Mouse (Mus musculus): ENCODE measurements around the gene Foxp1. TPM values are rescaled to one million over a fixed set of nuclear protein-coding genes. Genes with fewer than 3 reads are reported as not detected.

Gene Foxp1
- total and polyA plus RNA-seq, 3 experiments = 16.1 to 42.0 TPM; not detected in 1

DNA sequence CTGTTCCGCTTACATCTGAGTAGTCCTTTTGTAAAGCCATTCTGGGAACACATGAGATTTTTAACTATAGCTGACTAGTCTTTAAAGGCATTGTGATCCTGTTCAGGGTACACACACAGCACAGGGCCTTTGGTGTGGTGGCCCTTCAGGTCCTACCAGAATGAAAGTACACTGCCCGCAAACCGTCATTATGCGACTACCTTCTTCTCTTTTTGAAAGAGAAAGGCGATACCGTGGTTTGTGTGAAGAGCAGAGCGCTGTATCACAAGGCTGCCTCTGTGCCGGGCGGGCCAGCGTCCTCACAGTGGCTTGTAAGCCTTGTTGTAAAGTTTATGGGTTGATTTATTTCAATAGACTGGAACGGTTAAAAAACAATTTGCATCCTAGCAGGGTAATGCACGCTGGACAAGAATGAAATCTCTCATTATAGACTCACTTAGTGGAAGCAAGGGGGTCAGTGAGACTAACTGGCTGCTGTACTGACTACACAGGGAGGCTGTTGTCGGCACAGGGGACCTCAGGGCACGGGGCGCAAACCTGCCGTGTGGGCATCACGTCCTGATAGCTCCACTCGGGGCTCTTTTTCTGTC, 589.3 kb downstream of the Foxp1 start:
- Histone ChIP-seq H3K79me2 (ENCODE audit: control insufficient read depth, insufficient read depth, low read length, poor library complexity) (no peaks in the 10 kb centered on the region), H3K4me3 (ENCODE audit: control insufficient read depth in 1 of 2, insufficient read depth in 1 of 2, low read depth in 2 of 2, low read length in 2 of 2) (no peak overlapping the region), H3K9me3 (replicated peaks; ENCODE audit: insufficient read depth, low read length) (no peaks in the 10 kb centered on the region), H3K4me1 (ENCODE audit: control insufficient read depth in 1 of 2, insufficient read depth in 2 of 2, low read length in 2 of 2) (no peaks in the 10 kb centered on the region), H3K27me3 (ENCODE audit: control insufficient read depth in 1 of 2, insufficient read depth in 2 of 2, low read length in 2 of 2) (no peaks in the 10 kb centered on the region), H3K36me3 (ENCODE audit: control insufficient read depth in 1 of 2, insufficient read depth in 2 of 2, low read length in 2 of 2) (peaks cover 0 to 5% of the 10 kb centered on the region in 2 experiments; a peak in 2 of 4 replicates), H3K27ac (ENCODE audit: control insufficient read depth, low read depth, low read length) (no peak overlapping the region), H3K9ac (ENCODE audit: control insufficient read depth, low read depth, low read length, poor library complexity, severe bottlenecking) (no peak overlapping the region)
- TF ChIP-seq ETS1 (IDR thresholded peaks at IDR 0.05; ENCODE audit: low read depth, low read length) = no peak
- TF ChIP-seq MXI1 (IDR thresholded peaks at IDR 0.05; ENCODE audit: low read depth, low read length) = no peak
- no peak for TF ChIP-seq POLR2AphosphoS2 (IDR thresholded peaks at IDR 0.05; ENCODE audit: low read length)
- TF ChIP-seq CHD1 (IDR thresholded peaks at IDR 0.05; ENCODE audit: low read depth, low read length) = no peak
- no peak for TF ChIP-seq ZKSCAN1 (IDR thresholded peaks at IDR 0.05; ENCODE audit: low read depth, low read length)
- no peak for DNase-seq (ENCODE audit: low read depth, low spot score)

DNA sequence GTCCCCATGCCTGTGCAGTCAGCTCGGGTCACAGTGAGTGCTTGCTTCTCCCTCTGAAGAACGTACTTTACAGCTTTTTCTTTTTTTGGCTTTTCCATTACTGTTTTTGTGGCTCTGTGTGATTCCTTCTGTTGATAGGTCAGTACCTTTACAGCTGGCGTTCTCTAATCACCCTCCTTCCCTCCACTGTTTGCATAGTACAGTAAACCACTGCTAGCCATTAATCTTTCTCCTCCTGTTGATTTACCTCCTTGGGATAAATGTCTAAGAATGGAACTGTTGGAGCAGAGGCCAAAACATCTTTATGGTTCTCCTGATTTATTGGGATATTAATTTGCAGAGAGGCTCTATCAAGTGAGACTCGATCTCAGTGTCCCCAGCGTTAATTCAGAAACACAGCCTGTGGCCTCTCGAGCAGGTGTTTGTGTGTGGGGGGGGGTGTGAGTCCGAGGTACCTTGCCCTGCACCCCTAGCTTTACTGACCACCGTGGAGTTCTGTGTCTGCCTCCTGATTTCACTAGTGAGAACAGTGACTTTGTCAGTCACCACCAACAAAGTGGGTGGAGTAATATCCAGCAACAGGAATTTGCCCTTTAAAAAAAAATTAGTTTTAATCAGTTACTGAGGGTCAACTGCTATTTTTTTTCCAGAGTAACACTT, 590.5 kb downstream of the Foxp1 start:
- H3K36me3 ChIP-seq (ENCODE audit: control insufficient read depth in 1 of 2, insufficient read depth in 2 of 2, low read length in 2 of 2) = peaks cover 0 to 3% of the 10 kb centered on the region in 2 experiments; a peak in 2 of 4 replicates
- no peak for TF ChIP-seq CHD2 (IDR thresholded peaks at IDR 0.05; ENCODE audit: low read length)
- TF ChIP-seq ZC3H11A (IDR thresholded peaks at IDR 0.05; ENCODE audit: low read depth, low read length) = no peak
- no peak for TF ChIP-seq SMC3 (IDR thresholded peaks at IDR 0.05; ENCODE audit: low read depth, low read length)
- TF ChIP-seq ZNF384 (IDR thresholded peaks at IDR 0.05; ENCODE audit: low read depth, low read length) = no peak
- TF ChIP-seq CTCF (IDR thresholded peaks at IDR 0.05 in 2 of 3, conservative IDR thresholded peaks at IDR 0.05 in 1 of 3; ENCODE audit: control insufficient read depth in 1 of 3, insufficient read depth in 1 of 3, low read depth in 2 of 3, low read length in 3 of 3, poor library complexity in 1 of 3, severe bottlenecking in 1 of 3) = no peak
- TF ChIP-seq UBTF (IDR thresholded peaks at IDR 0.05; ENCODE audit: borderline replicate concordance, insufficient read depth, low read depth, low read length) = no peak
- no peak for TF ChIP-seq KAT2A (conservative IDR thresholded peaks at IDR 0.05; ENCODE audit: low read depth, low read length)
- TF ChIP-seq TBP (IDR thresholded peaks at IDR 0.05; ENCODE audit: low read depth, low read length) = no peak
- no peak for TF ChIP-seq NRF1 (IDR thresholded peaks at IDR 0.05; ENCODE audit: insufficient read depth, low read depth, low read length, poor library complexity, severe bottlenecking)
- no peak for TF ChIP-seq EP300 (IDR thresholded peaks at IDR 0.05; ENCODE audit: low read depth in 1 of 2, low read length in 2 of 2)

More for the DNA sequence above, 590.5 kb downstream of the Foxp1 start:
- H3K79me2 ChIP-seq (ENCODE audit: control insufficient read depth, insufficient read depth, low read length, poor library complexity) = no peaks in the 10 kb centered on the region
- DNase-seq (ENCODE audit: low read depth, low spot score) = no peak
- H3K4me3 ChIP-seq (ENCODE audit: control insufficient read depth in 1 of 2, insufficient read depth in 1 of 2, low read depth in 2 of 2, low read length in 2 of 2) = no peak overlapping the region
- no peak overlapping the region for H3K9ac ChIP-seq (ENCODE audit: control insufficient read depth, low read depth, low read length, poor library complexity, severe bottlenecking)
- H3K27me3 ChIP-seq (ENCODE audit: control insufficient read depth in 1 of 2, insufficient read depth in 2 of 2, low read length in 2 of 2) = no peaks in the 10 kb centered on the region
- H3K4me1 ChIP-seq (ENCODE audit: control insufficient read depth in 1 of 2, insufficient read depth in 2 of 2, low read length in 2 of 2) = no peaks in the 10 kb centered on the region
- H3K9me3 ChIP-seq (replicated peaks; ENCODE audit: insufficient read depth, low read length) = no peaks in the 10 kb centered on the region
- H3K27ac ChIP-seq (ENCODE audit: control insufficient read depth, low read depth, low read length) = no peak overlapping the region

Measured in MEL (cell line).